Mouse (Mus musculus) liver, postnatal 0 days (tissue): ENCODE measurements at regions not wholly inside any gene's neighbourhood (a gene's known extent, or its start where the extent isn't known, plus 50 kb on each side); places are given as distances from the start of the nearest gene placed in this dataset.

ENCODE experiments used
- CTCF ChIP-seq: sonication (generic); IDR thresholded peaks from 2 replicates; pipeline ENCODE4 v1.5.1; 2016; ENCODE audit warnings: antibody characterized with exemption, low read depth
- EP300 ChIP-seq: IDR thresholded peaks from 2 replicates; pipeline ENCODE4 v1.6.1; 2016; ENCODE audit warnings: antibody characterized with exemption, low read depth, mild to moderate bottlenecking

DNA sequence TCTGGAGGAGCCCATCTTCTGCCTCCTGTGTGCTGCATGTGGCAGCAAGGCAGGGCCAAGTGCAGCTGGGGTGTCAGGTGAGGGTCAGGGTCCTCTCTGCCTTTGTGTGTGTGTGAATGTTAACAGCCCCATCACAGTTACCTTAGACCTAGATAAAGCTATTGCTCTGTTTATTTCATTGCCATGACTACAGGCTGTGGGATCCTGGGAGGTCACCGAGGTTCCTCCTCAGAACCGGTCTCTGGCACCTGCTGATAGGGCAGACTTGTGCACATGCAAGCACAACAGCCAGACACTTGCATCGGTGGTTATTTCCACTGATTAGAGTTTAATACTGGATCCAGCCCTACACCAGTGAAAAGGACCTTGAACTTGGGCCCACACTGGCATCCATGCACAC is 278.6 kb upstream of the Eef2kmt start:
- TF ChIP-seq CTCF (no peak), EP300 (no peak)
